Comparison of ENCODE assay signal across 8 mouse cellular contexts in genomic region chr2:11535412-11535928, GRCm38 (mm10). TPM values are rescaled to one million over a fixed set of nuclear protein-coding genes. Genes with fewer than 3 reads are reported as not detected.
DNase-seq lines count a peak whose midpoint lies in the region; ATAC-seq and TF ChIP-seq lines count a peak whose summit lies in the region.

No protein-coding gene starts in this region.

- no peaks in the 10 kb centered on the region for H3K27me3 ChIP-seq in hindbrain, postnatal 0 days (ENCODE audit: insufficient read depth, low read length)

- peak overlapping the region; percentile 79 for H3K4me2 ChIP-seq in hindbrain, postnatal 0 days (ENCODE audit: low read depth, low read length)

- ATAC-seq in activated CD4-positive, CD25-positive, alpha-beta regulatory T cell, adult 4 months, result peak; percentile 78
- peak; percentile 98 for ATAC-seq in hindbrain, postnatal 0 days

- H3K9me3 ChIP-seq in hindbrain, postnatal 0 days (ENCODE audit: low read length), result no peaks in the 10 kb centered on the region

- H3K4me3 ChIP-seq in cortical plate, adult 2 months (ENCODE audit: insufficient read depth, low read length), result peak overlapping the region; percentile 33
- peak overlapping the region; percentile 47 for H3K4me3 ChIP-seq in hindbrain, postnatal 0 days (ENCODE audit: low read length)

- peaks cover 2% of the 10 kb centered on the region; the same call in 1 of the 2 replicates for H3K4me1 ChIP-seq in cortical plate, adult 2 months (ENCODE audit: control insufficient read depth, insufficient read depth, low read length)
- H3K4me1 ChIP-seq in hindbrain, postnatal 0 days (ENCODE audit: insufficient read depth, low read length), result no peaks in the 10 kb centered on the region

- TF ChIP-seq POLR2A in cortical plate, adult 2 months (IDR thresholded peaks at IDR 0.05; ENCODE audit: extremely low read depth, insufficient read depth, low read length), result no peak; the same call in 1 of the 2 replicates

- H3K27ac ChIP-seq in cortical plate, adult 2 months (ENCODE audit: insufficient read depth, low read length), result no peak overlapping the region
- no peak overlapping the region for H3K27ac ChIP-seq in hindbrain, postnatal 0 days

- H3K9ac ChIP-seq in hindbrain, postnatal 0 days (replicated peaks; ENCODE audit: low read length), result peak overlapping the region; percentile 51

- DNase-seq in gastrocnemius, adult 8-10 months (ENCODE audit: low spot score in 2 of 2), result peak; percentile 96 to 99
- peak; percentile 93 for DNase-seq in hindbrain, postnatal 0 days (ENCODE audit: low spot score)
- DNase-seq in left cerebral cortex, adult 18-20 months (ENCODE audit: low spot score in 2 of 2), result peak; percentile 83 to 91
- peak; percentile 96 to 98 for DNase-seq in lung, postnatal 4 days
- peak; percentile 96 for DNase-seq in retina, postnatal 1 day
- DNase-seq in thymus, postnatal 4 days, result peak; percentile 73

- H3K36me3 ChIP-seq in hindbrain, postnatal 0 days (ENCODE audit: insufficient read depth, low read length), result no peaks in the 10 kb centered on the region

- TF ChIP-seq CTCF in cortical plate, adult 2 months (IDR thresholded peaks at IDR 0.05; ENCODE audit: extremely low read depth, insufficient read depth, low read length), result no peak
- no peak for TF ChIP-seq CTCF in hindbrain, postnatal 0 days (IDR thresholded peaks at IDR 0.05; ENCODE audit: low read depth)

- WGBS in hindbrain, postnatal 0 days, result under 1% methylated on average over 32 of the region's 32 CpGs

RNA-seq across cellular contexts. Expression of gene Pfkfb3, which starts 18.4 kb away (rescaled TPM):
- 10 to 100 TPM; 11.2 to 18.2 TPM for polyA plus RNA-seq in activated CD4-positive, CD25-positive, alpha-beta regulatory T cell, adult 4 months (2017; shearing (Covaris generic))
- 19.4 and 20.6 TPM in 2 replicates for polyA plus RNA-seq in cortical plate, adult 2 months (2012; rRNA removed)
- 100 to 1,000 TPM; 202 to 429 (median 324) TPM for total RNA-seq in gastrocnemius, adult 8-10 months (2022)
- total RNA-seq in hindbrain, postnatal 0 days (2014; rRNA removed), result 15.6 and 21.3 TPM in 2 replicates
- 18.5 and 19.6 TPM in 2 replicates for polyA plus RNA-seq in hindbrain, postnatal 0 days (2015; fragmentation: Nextera tagmentation; extraction: Ambion mirVana)
- 10 to 100 TPM; 38.1 to 42.3 TPM for total RNA-seq in left cerebral cortex, adult 18-20 months (2021)
